Mouse (Mus musculus) intestine, embryonic 14.5 days (tissue): Measurements from ENCODE around the gene Ap5b1. TPM values are rescaled to one million over a fixed set of nuclear protein-coding genes. Genes with fewer than 3 reads are reported as not detected.

Source experiments
- ATAC-seq: fragments of 200-750 bp; cut with Nextera tagmentation; replicated peaks from 2 replicates; pipeline ENCODE4 v1.8.0; 2017; ENCODE audit warnings: low read depth, moderate number of reproducible peaks, moderate TSS enrichment, moderate library complexity; ENCODE audit not compliant: low FRiP score, low TSS enrichment
- DNase-seq: peaks from one replicate; pipeline ENCODE4 v3.0.0-alpha.2; 2018; ENCODE audit warnings: low spot score
- H3K27ac ChIP-seq: fragments of 300-500 bp; sonication (generic); 2 replicates; pipeline ENCODE4 v1.5.1; 2014; ENCODE audit warnings: low read depth, mild to moderate bottlenecking, control low read depth
- H3K27me3 ChIP-seq: fragments of 300-500 bp; sonication (generic); replicated peaks from 2 replicates; pipeline ENCODE4 v1.6.1; 2014; ENCODE audit warnings: low read length, control low read depth; ENCODE audit not compliant: control insufficient read depth, insufficient read depth
- H3K36me3 ChIP-seq: fragments of 300-500 bp; sonication (generic); 2 replicates; pipeline ENCODE4 v1.6.1; 2014; ENCODE audit warnings: low read length, control low read depth; ENCODE audit not compliant: control insufficient read depth, insufficient read depth
- H3K4me1 ChIP-seq: fragments of 300-500 bp; sonication (generic); replicated peaks from 2 replicates; pipeline ENCODE4 v1.6.1; 2014; ENCODE audit warnings: low read length, control low read depth, mixed read lengths; ENCODE audit not compliant: control insufficient read depth, insufficient read depth
- H3K4me2 ChIP-seq: fragments of 300-500 bp; sonication (generic); 2 replicates; pipeline ENCODE4 v1.6.1; 2014; ENCODE audit warnings: low read length
- H3K4me3 ChIP-seq: fragments of 300-500 bp; sonication (generic); 2 replicates; pipeline ENCODE4 v1.5.1; 2014; ENCODE audit warnings: low read depth, low read length, control low read depth, mixed read lengths
- H3K9ac ChIP-seq: fragments of 300-500 bp; sonication (generic); 2 replicates; pipeline ENCODE4 v1.6.1; 2014; ENCODE audit warnings: mild to moderate bottlenecking, low read length
- H3K9me3 ChIP-seq: fragments of 300-500 bp; sonication (generic); 2 replicates; pipeline ENCODE4 v1.6.1; 2016; ENCODE audit warnings: low read length, control low read depth; ENCODE audit not compliant: control insufficient read depth
- WGBS: fragments of 180-500 bp; shearing (Covaris S2); extraction: QIAGEN DNeasy Blood & Tissue Kit; methylation state at CpG from one replicate; pipeline ENCODE4 v1.1.7; 2014; 5-methylcytosine and 5-hydroxymethylcytosine counted together
- polyA plus RNA-seq: library from polyadenylated mRNA; unstranded; fragments of >200 nt; fragmentation: Nextera tagmentation; extraction: Ambion mirVana; gene quantifications from 2 replicates; pipeline ENCODE4 v1.2.1, GENCODE M21; 2014

Gene Ap5b1
- polyA plus RNA-seq, 1 experiment from 2014 or later = 6.5 TPM

DNA sequence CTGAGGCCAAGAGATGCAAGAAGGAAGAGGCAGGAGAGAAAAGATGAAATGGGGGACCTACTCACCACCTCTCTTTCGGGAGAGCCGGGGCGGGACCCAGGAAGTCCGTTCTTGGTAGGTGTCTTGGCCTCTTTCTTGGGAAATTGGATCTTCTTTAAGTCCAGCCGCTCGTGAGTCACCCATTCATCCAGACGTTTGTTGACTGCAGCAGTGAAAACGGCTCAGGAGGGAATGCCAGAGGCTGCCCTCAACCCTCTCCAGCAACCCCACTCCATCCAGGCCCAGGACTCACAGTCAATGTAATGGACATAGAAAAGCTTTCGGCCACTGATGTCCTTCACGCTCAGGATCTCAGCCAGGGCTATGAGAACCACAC is 41.3 kb downstream of the Ap5b1 start:
- no peak for DNase-seq
- Histone ChIP-seq H3K9me3 (no peaks in the 10 kb centered on the region), H3K27me3 (no peaks in the 10 kb centered on the region), H3K9ac (peak overlapping the region; percentile 85), H3K4me1 (peaks cover 13% of the 10 kb centered on the region), H3K4me3 (peak overlapping the region; percentile 68), H3K27ac (peak overlapping the region; percentile 99; the same call in 1 of the 2 replicates), H3K36me3 (peaks cover 48% of the 10 kb centered on the region), H3K4me2 (peak overlapping the region; percentile 68)
- no peak for ATAC-seq
- WGBS = 50% methylated on average over 10 of the region's 10 CpGs

DNA sequence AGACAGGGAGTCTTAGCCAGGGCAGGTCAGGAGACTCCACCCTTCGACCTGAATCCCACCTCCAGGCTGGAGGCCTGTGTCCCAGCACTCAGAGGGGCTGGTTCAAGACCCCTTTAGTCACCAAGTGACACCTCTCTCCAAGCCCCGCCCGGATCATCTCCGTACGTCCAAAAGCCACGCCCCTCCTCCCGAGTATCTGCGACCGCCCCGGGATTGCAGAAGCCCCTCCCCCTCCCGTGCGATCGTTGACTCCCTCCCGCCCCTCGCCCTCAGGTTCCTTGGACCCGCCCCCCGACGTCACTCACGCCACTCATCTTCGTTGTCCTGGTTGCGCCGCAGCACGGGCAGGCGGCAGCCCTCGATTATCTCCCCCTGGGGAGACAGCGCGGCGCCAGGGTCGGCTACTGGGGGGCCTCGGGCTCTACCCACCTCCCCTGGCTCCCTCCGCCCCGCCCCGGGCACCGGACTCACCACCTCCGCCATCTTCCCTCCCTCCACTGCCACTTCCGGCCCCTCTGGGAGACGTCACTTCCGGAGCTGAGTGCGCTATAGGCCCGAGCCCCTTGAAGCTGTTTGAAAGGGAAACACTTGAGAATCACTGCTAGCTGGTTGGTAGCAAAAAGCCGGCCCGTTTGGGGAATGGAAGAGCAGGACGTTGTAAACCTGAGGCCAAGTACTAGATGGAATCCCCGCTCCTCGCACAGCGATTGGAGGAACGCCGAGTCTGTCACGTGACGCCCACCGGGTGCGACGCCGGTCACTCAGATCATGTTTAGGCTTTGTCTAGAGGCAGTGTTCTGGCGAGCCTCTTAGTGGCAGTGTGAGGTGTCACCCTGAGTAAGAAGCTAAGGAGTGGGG is 42.0 kb downstream of the Ap5b1 start, which contains the start of gene Kat5:
Kat5 (minus strand) TSS at position 691 of the 858 bp plus-strand sequence.
- H3K4me2 ChIP-seq = peak within 1 kb of the TSS; percentile 68
- ATAC-seq (peak; percentile 92), DNase-seq (peak; percentile 99)
- no peaks in the 10 kb centered on the region for H3K9me3 ChIP-seq
- peak within 1 kb of the TSS; percentile 85 for H3K9ac ChIP-seq
- WGBS = 1% methylated on average over 48 of the region's 55 CpGs
- H3K27ac ChIP-seq = peak within 1 kb of the TSS; percentile 99
- no peaks in the 10 kb centered on the region for H3K27me3 ChIP-seq
- peaks cover 42% of the 10 kb centered on the region for H3K36me3 ChIP-seq
- peak within 1 kb of the TSS; percentile 68 for H3K4me3 ChIP-seq
- H3K4me1 ChIP-seq = peaks cover 13% of the 10 kb centered on the region

DNA sequence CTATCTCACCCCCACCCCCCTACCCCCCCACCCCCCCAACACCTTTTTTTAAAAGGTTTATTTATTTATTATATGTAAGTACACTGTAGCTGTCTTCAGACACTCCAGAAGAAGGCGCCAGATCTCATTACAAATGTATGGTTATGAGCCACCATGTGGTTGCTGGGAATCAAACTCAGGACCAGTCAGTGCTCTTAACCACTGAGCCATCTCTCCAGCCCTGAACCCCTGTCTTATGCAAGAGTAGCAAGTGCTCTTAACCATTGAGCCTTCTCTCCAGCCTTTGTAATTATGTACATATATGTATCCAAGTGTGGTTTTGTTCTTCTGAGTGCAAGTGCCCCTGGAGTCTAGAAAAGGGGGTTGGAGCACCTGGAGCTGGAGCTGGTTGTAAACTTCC is 44.1 kb downstream of the Ap5b1 start:
- Histone ChIP-seq H3K27ac (no peak overlapping the region), H3K36me3 (peaks cover 20% of the 10 kb centered on the region), H3K9me3 (no peaks in the 10 kb centered on the region), H3K4me2 (no peak overlapping the region), H3K27me3 (no peaks in the 10 kb centered on the region), H3K4me3 (no peak overlapping the region), H3K4me1 (peaks cover 13% of the 10 kb centered on the region), H3K9ac (no peak overlapping the region)
- DNase-seq (no peak), ATAC-seq (no peak)
- WGBS = 91% methylated on average over 1 of the region's 1 CpGs

- Histone ChIP-seq H3K27me3 (no peaks in the 10 kb centered on the region), H3K27ac (no peak overlapping the region), H3K9ac (no peak overlapping the region), H3K4me1 (peaks cover 13% of the 10 kb centered on the region), H3K4me2 (no peak overlapping the region), H3K36me3 (peaks cover 11% of the 10 kb centered on the region), H3K4me3 (no peak overlapping the region), H3K9me3 (no peaks in the 10 kb centered on the region)
- DNase-seq (no peak), ATAC-seq (no peak)
- WGBS = 74% methylated on average over 3 of the region's 3 CpGs
Observed at GRCm38 (mm10) chr19:5612762-5613411, 45.1 kb downstream of the Ap5b1 start.

- Histone ChIP-seq H3K27me3 (no peaks in the 10 kb centered on the region), H3K36me3 (no peaks in the 10 kb centered on the region), H3K9me3 (no peaks in the 10 kb centered on the region), H3K9ac (no peak overlapping the region), H3K4me2 (no peak overlapping the region), H3K4me1 (peaks cover 5% of the 10 kb centered on the region), H3K4me3 (no peak overlapping the region), H3K27ac (no peak overlapping the region)
- 55% methylated on average over 2 of the region's 2 CpGs for whole genome bisulfite sequencing
- ATAC-seq = no peak
- no peak for DNase-seq
Observed at GRCm38 (mm10) chr19:5614953-5615352, 47.1 kb downstream of the Ap5b1 start.

DNA sequence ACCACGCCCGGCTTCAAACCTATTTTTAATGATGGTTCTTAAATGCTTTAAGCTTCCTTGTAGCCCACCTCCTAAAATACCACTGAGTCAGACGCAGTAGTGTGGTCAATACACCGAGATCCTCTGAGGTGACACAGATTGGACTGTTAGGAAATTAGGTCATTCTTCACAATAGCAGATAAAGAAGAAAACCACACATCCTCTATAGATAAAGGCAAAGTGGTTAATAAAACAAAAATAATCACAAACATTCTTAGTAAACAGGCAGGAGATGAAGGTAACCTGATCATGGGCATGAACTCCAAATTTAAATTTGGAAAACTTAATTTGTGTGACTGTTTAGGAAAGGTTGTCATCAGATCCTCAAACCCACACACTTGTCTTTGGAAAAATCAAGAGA is 52.2 kb downstream of the Ap5b1 start:
- no peaks in the 10 kb centered on the region for H3K36me3 ChIP-seq
- no peaks in the 10 kb centered on the region for H3K27me3 ChIP-seq
- no peak overlapping the region for H3K4me3 ChIP-seq
- DNase-seq = no peak
- WGBS = 87% methylated on average over 4 of the region's 4 CpGs
- no peaks in the 10 kb centered on the region for H3K4me1 ChIP-seq
- no peak for ATAC-seq
- H3K9me3 ChIP-seq = no peaks in the 10 kb centered on the region
- no peak overlapping the region for H3K9ac ChIP-seq
- no peak overlapping the region for H3K4me2 ChIP-seq
- H3K27ac ChIP-seq = no peak overlapping the region

Other genes starting within 250 kb of the Ap5b1 start
- gene Catsper1, start 232.3 kb upstream of the Ap5b1 start, polyA plus RNA-seq = not detected in 2 replicates
- gene Cst6, start 218.5 kb upstream of the Ap5b1 start, polyA plus RNA-seq = 1.8 and 2.5 TPM in 2 replicates
- gene Eif1ad, start 201.3 kb upstream of the Ap5b1 start, polyA plus RNA-seq = 55.4 and 59.7 TPM in 2 replicates
- gene Banf1, start 200.9 kb upstream of the Ap5b1 start, polyA plus RNA-seq = 499 and 514 TPM in 2 replicates
- gene Sart1, start 179.3 kb upstream of the Ap5b1 start, polyA plus RNA-seq = 57.1 and 69.1 TPM in 2 replicates
- gene Tsga10ip, start 165.5 kb upstream of the Ap5b1 start, polyA plus RNA-seq = 2.8 TPM in 1 of 2 replicates, not detected in the other
- 170 and 173 TPM in 2 replicates for gene Drap1, start 143.0 kb upstream of the Ap5b1 start, polyA plus RNA-seq
- 34.2 and 41.2 TPM in 2 replicates for gene AI837181, start 142.9 kb upstream of the Ap5b1 start, polyA plus RNA-seq
- gene Fosl1, start 120.5 kb upstream of the Ap5b1 start, polyA plus RNA-seq = not detected in 2 replicates
- gene Ccdc85b, start 110.1 kb upstream of the Ap5b1 start, polyA plus RNA-seq = 7.1 TPM in 2 replicates
- 111 and 112 TPM in 2 replicates for gene Fibp, start 107.4 kb upstream of the Ap5b1 start, polyA plus RNA-seq
- gene Ctsw, start 99.5 kb upstream of the Ap5b1 start, polyA plus RNA-seq = 1.6 and 2.0 TPM in 2 replicates
- 136 and 151 TPM in 2 replicates for gene Efemp2, start 94.1 kb upstream of the Ap5b1 start, polyA plus RNA-seq
- 37.0 and 38.3 TPM in 2 replicates for gene Mus81, start 79.6 kb upstream of the Ap5b1 start, polyA plus RNA-seq
- gene Cfl1, start 77.6 kb upstream of the Ap5b1 start, polyA plus RNA-seq = 2,844 and 3,105 TPM in 2 replicates
- gene 1700020D05Rik, start 64.2 kb upstream of the Ap5b1 start, polyA plus RNA-seq = not detected in 2 replicates
- gene Snx32, start 57.5 kb upstream of the Ap5b1 start, polyA plus RNA-seq = 9.4 and 10.8 TPM in 2 replicates
- 17.5 and 18.6 TPM in 2 replicates for gene Ovol1, start 7.4 kb upstream of the Ap5b1 start, polyA plus RNA-seq
- gene Rnaseh2c, start 33.8 kb downstream of the Ap5b1 start, polyA plus RNA-seq = 124 and 131 TPM in 2 replicates
- gene Kat5, start 42.2 kb downstream of the Ap5b1 start, polyA plus RNA-seq = 31.8 and 33.3 TPM in 2 replicates
- gene Rela, start 69.5 kb downstream of the Ap5b1 start, polyA plus RNA-seq = 46.7 and 51.2 TPM in 2 replicates
- gene Sipa1, start 95.7 kb downstream of the Ap5b1 start, polyA plus RNA-seq = 18.0 and 21.7 TPM in 2 replicates
- 23.2 and 28.8 TPM in 2 replicates for gene Map3k11, start 120.7 kb downstream of the Ap5b1 start, polyA plus RNA-seq
- 27.6 and 30.8 TPM in 2 replicates for gene Pcnx3, start 120.9 kb downstream of the Ap5b1 start, polyA plus RNA-seq
- gene Kcnk7, start 136.3 kb downstream of the Ap5b1 start, polyA plus RNA-seq = 0.30 and 0.45 TPM in 2 replicates
- 29.6 and 33.6 TPM in 2 replicates for gene Ehbp1l1, start 158.3 kb downstream of the Ap5b1 start, polyA plus RNA-seq
- 85.8 and 95.7 TPM in 2 replicates for gene Fam89b, start 161.6 kb downstream of the Ap5b1 start, polyA plus RNA-seq
- 30.1 and 36.0 TPM in 2 replicates for gene Ltbp3, start 172.9 kb downstream of the Ap5b1 start, polyA plus RNA-seq
- 68.8 and 69.2 TPM in 2 replicates for gene Scyl1, start 203.4 kb downstream of the Ap5b1 start, polyA plus RNA-seq